Mouse (Mus musculus) cerebellum, postnatal 14 days (tissue): ENCODE data around the gene Cux1.

Experiments used
- DNase-seq, 2 experiments: peaks; one replicate each; pipeline ENCODE4 v3.0.0; 2021; ENCODE audit warnings: mixed read lengths in 2 of 2

Gene Cux1

GRCm38 (mm10) chr5:136566812-136567175, 496 bp downstream of the Cux1 start:
- no peak for DNase-seq

GRCm38 (mm10) chr5:136566001-136566811, 1.1 kb downstream of the Cux1 start:
- DNase-seq, result peak; percentile 66 to 76

- peak; percentile 57 to 64 for DNase-seq
Observed at GRCm38 (mm10) chr5:136565311-136565811, 1.9 kb downstream of the Cux1 start.

GRCm38 (mm10) chr5:136564613-136565299, 2.5 kb downstream of the Cux1 start:
- DNase-seq, result no peak

- peak in 1 of 2 experiments; percentile 51 for DNase-seq
Observed at GRCm38 (mm10) chr5:136563996-136564395, 3.3 kb downstream of the Cux1 start.

- no peak for DNase-seq
Observed at GRCm38 (mm10) chr5:136563104-136563503, 4.2 kb downstream of the Cux1 start.

GRCm38 (mm10) chr5:136562212-136562611, 5.1 kb downstream of the Cux1 start:
- DNase-seq, result peak in 1 of 2 experiments; percentile 50

GRCm38 (mm10) chr5:136561641-136562040, 5.6 kb downstream of the Cux1 start:
- DNase-seq, result no peak

GRCm38 (mm10) chr5:136560656-136561055, 6.6 kb downstream of the Cux1 start:
- no peak for DNase-seq

- DNase-seq, result no peak
Observed at GRCm38 (mm10) chr5:136557446-136557845, 9.8 kb downstream of the Cux1 start.

GRCm38 (mm10) chr5:136556328-136557262, 10.7 kb downstream of the Cux1 start:
- peak in 1 of 2 experiments; percentile 22 for DNase-seq

- DNase-seq, result peak; percentile 64 to 74
Observed at GRCm38 (mm10) chr5:136555703-136556102, 11.6 kb downstream of the Cux1 start.

- DNase-seq, result no peak
Observed at GRCm38 (mm10) chr5:136552832-136553231, 14.5 kb downstream of the Cux1 start.

- no peak for DNase-seq
Observed at GRCm38 (mm10) chr5:136552093-136552492, 15.2 kb downstream of the Cux1 start.

- no peak for DNase-seq
Observed at GRCm38 (mm10) chr5:136551571-136551970, 15.7 kb downstream of the Cux1 start.

GRCm38 (mm10) chr5:136550726-136551125, 16.6 kb downstream of the Cux1 start:
- DNase-seq, result no peak

GRCm38 (mm10) chr5:136548776-136549175, 18.5 kb downstream of the Cux1 start:
- peak; percentile 24 to 35 for DNase-seq

- DNase-seq, result no peak
Observed at GRCm38 (mm10) chr5:136545061-136545460, 22.2 kb downstream of the Cux1 start.

GRCm38 (mm10) chr5:136543171-136543570, 24.1 kb downstream of the Cux1 start:
- DNase-seq, result no peak

- DNase-seq, result peak; percentile 91 to 96
Observed at GRCm38 (mm10) chr5:136540952-136541351, 26.3 kb downstream of the Cux1 start.

- DNase-seq, result no peak
Observed at GRCm38 (mm10) chr5:136540055-136540838, 27.0 kb downstream of the Cux1 start.

- DNase-seq, result no peak
Observed at GRCm38 (mm10) chr5:136536753-136537152, 30.5 kb downstream of the Cux1 start.
